Mouse (Mus musculus) heart, adult 8-10 months (tissue): ENCODE measurements around the gene Il11ra1. TPM values are rescaled to one million over a fixed set of nuclear protein-coding genes. Genes with fewer than 3 reads are reported as not detected.

ENCODE experiments used
- DNase-seq: peaks from one replicate; pipeline ENCODE4 v3.0.0; 2022; ENCODE audit warnings: low spot score
- total RNA-seq, 4 experiments: library from RNA; stranded (reverse); gene quantifications; 2 replicates each; pipeline ENCODE4 v1.2.4; 2022

The Il11ra1 gene
- total RNA-seq, 4 experiments from 2014 or later: 95.9 to 110 (median 104) TPM

DNA sequence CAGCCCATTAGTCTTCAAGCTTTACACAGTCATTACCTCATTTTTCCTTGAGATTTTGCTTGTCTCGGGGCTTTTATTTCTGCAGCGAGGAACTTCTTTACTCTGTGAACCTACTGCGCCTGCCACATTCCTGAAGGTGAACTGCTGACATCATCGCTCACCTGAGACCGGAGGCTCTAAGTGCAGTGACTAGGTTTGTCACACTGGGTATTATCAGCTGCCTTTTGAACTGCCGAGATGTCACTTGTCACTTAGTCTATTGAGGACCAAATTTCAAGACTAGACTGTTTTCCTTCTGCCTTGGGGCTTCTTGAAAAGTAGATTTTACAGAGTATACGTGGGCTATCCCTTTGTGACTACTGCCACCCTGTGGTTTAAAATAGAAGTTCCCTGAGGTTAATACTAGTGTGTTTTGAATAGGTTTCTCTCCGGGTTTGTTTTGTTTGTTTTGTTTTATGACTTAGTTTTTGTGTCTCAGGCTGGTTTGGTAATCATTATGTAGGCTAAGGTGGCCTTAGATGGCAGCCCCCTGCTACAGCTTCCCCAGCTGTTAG, 8.5 kb downstream of the Il11ra1 start:
- DNase-seq: peak; percentile 70

DNA sequence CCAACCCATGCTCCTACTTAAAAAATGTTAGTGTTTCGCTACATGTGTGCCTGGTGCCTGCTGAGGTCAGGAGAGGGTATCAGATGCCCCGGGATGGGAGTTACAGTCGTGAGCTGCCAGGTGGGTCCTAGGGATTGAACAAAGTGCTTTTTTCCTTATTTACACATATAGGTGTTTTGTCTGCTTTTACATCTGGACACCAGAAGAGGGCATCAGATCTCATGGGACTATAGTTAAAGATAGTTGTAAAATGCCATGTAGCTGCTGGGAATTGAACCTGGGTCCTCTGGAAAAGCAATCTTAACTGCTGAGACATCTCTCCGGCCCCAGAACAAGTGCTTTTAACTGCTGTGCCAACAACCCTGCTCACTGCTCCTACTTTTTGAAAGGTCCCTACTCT, 10.4 kb downstream of the Il11ra1 start:
- no peak for DNase-seq

DNA sequence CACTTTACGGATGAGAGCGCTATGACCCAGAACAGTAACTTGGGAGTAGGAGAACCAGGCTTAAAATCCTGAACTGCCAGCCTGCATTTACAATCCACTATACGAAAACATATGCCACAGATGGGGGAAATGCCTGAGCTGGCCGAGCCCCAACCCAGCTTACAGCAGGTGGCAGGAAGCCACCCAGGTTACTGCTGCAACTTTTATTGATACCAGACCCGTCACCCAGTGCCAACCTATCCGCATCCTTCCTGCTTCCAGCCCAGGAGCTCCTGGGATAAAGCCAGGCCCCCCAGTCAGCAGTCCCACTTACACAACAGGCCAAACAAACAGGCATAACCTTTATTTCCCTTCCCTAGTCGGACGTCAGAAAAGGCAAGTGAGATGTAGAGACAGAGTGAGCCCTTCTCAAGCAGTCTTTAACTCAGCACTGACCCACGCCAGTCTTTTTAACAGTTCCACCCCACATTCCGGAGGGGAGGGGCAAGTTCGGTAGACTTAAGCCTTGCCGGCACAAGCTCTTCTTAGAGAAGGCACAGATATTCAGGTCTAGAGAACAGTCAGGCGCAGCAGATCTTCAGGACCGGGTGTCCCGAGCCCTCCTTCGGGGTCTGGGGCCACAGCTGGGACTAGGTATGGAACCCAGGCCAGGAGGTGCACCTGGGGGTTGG, 12.1 kb downstream of the Il11ra1 start:
- DNase-seq: no peak

DNA sequence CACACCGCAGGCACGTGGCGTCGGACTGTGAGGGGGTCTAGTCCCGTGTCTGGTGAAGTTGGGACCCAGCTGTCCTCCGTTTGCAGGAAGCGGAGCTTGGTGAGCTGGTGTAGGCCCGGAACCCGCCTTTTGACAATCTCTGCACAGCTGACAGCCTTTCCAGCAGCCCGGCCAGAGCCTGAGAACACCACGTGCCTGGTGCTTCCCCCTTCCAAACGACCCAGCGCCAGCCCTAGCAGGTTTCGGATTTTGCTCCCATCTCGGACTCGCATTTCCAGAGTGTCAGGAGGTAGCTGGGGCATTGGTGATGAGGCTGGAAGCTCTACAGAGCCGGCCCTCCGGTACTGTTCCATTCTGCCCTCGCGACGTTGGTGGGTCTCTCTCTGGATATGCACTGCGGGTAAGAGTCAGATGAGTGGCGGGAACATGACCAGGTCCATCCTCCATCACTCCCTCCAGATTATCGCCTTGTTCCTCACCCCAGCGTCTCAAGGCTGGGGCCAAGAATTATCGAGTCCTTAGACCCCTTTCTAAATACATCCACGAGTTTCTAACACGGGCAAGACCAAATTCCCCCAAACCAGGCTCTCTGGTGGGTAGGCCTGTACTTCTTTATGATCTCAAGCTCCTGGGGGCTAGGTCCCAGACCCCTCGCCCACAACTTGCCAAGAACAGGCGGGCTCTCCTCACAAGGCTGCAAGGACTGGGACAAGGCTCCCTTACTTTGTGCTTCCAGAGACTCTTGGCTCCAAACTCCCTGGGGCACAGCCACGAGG, 12.8 kb downstream of the Il11ra1 start:
- no peak for DNase-seq

DNA sequence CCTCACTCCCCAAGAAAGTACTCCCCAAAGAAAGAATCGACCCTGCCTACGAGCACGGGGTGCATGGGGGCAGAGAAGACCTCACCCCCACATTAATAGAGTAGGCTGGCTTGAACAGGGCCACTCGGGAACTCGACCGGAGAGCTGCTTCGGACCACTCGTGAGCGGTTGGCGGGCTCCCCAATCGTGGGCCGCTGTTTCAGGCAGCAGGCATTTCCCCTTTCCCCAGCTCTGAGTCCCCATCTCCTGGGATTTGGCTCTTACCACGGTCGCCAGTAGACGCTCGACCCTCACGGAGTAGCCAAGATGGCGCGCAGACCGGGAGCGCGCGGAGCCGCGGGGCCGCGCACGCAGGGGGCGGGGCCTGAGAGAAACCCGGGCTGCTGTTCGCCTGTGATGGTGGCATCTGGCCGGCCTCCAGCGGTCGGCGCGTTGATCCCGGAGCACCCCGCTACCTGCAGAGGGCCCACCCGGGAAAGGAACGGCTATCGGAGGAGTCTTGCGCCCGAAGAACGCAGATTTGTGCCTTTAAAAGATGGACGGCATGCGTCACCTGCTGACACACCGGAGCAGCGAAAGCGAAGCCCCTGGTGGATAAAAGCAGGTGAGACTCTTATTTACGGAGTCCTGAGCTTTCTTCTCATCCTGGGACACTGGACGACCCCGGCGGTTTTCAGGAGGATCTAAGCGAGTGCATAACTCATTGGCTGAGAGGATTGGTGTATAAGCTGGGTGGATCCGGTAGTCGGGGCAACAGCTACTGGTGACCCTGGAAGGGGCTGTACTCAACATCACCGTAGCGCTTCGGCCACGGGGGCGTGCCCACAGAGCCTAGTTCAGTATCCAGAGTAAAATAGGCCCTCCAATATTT, 13.6 kb downstream of the Il11ra1 start, which contains the start of gene Rpp25l:
Gene Rpp25l (minus strand): TSS at position 338 of the 871 bp plus-strand sequence.
- DNase-seq: peak; percentile 79

DNA sequence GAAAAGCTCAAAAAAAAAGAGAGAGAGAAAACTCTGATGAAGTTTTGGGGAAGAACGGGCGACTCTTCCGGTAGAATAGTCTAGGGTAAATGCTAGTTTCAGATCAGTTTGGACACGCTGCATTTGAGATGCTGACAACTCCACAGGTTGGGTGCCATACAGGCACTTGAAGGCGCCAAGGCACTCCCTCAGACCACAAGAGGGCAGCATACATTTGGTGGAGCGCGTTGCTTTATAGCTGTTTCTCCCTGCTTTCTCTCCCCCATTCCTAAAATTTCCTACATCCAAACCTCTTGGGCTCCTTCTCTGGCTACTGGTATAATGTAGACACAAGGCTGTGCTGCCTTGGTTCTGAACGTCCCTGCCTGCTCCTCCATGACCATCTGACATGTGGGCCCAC, 14.5 kb downstream of the Il11ra1 start:
- DNase-seq: peak; percentile 67

DNA sequence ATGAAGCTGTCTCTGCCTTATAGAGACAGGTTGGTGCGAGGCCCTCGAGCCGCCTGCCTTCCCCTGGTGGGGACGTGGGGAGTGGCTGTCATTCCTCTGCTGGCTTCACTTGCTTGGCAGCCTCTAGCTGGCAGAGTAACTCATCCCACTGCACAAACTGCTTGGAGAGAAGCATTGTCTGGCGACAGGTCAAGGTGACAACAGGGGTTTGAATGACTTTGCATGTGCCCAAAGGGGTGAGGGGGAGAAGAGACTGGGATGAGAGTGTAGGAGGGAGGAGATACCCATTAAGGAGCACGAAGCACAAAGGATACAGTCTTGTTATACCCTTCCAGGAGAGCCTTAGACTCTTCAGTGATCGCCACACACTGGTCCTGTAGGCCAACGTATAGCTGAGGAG, 15.3 kb downstream of the Il11ra1 start:
- DNase-seq: no peak

DNA sequence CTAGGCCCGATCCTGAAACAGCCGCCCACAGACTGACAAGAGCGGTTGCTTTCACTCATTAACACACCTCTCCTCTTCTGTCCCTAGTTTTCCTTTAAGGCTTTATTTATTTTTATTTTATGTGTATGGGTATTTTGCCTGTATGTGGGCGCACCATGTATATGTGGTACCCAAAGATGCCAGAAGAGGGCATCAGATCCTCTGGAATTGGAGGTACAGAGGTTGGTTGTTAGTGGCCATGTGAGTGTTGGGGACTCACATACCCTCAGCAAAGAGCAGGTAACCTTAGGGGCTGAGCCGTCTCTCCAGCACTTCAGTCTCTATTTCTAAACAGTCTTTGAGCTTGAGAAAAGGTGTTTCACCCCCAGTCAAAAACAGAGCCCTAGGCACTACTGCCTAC, 15.8 kb downstream of the Il11ra1 start:
- DNase-seq: no peak

DNA sequence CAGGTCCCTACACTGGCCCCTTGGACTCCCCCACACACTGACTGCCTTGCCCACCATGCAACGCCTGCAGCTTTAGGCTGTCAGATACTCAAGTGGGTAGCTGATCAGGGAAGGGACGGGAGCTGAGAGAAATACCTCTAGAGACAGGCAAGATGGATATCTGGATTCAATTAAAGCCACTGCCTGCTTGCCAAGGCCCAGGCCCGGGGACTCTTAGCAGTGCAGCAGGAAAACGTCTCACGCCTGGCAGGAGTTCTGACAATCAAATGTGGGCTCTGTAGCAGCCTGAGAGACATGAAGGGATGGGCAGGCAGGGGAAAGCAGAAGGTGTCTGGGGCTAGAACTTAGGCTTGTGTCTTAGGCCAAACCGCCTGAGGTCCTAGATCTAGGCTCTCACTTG, 17.0 kb downstream of the Il11ra1 start:
- DNase-seq: no peak

DNA sequence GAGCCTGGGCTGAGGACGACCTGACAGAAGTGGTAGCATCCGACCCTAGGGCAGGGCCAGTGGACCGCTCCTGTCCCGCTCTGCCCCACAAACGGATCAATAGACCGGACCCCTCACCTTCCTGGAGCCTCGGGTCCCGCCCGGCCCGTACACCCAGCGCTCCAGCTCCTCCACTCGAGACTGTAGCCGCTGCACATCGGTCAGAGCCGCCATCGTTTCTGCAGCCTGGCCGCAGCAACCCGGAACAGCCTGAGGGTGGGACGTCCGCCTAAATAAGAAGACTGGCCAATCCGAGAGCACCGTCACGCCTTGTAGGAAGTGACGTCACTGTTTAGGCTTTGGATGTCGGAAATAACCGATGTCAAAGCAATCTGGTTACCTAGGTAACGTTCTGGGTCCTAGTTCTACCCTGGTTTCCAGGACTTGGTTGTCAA, 23.1 kb downstream of the Il11ra1 start, which contains the start of gene Dctn3:
Gene Dctn3 (minus strand): TSS at position 253 of the 434 bp plus-strand sequence.
- peak; percentile 94 for DNase-seq

DNA sequence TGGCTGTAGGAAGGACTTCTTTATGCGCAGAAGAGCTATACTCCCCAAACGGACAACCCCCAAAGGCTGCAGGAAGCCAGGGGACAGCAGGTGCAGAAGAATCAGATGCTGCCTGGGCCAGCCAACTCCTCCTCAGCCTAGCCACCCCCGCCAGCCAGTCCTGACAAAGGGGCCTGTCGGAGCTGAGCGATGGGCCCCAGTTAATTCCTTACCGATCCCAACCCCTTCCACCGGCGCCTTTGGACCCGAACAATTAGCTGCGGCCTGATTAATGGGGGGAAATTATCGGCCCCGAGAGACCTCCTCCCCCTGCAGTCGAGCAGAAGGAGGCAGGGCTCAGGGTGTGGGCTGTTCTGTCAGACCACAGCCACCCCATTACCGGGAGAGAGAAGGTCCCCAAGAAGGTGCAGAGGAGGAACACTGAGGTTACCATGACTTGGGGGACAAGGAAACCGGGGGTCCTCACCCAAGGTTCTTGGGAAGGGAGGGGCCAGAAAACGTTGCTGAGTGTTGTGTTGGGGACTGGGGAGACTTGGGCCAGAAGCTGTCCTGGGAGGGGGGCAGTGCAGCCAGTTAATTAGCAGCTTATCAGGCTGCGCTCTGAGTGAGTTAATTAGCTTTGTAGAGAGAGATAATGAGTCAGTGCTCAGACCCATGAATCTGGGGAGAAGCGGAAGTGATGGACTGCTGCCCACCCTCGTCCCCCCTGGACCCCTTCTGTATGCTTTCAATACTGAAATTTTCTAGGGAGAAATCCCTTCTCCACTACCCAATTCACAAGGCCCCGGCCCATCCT, 27.2 kb downstream of the Il11ra1 start:
- DNase-seq: no peak

DNA sequence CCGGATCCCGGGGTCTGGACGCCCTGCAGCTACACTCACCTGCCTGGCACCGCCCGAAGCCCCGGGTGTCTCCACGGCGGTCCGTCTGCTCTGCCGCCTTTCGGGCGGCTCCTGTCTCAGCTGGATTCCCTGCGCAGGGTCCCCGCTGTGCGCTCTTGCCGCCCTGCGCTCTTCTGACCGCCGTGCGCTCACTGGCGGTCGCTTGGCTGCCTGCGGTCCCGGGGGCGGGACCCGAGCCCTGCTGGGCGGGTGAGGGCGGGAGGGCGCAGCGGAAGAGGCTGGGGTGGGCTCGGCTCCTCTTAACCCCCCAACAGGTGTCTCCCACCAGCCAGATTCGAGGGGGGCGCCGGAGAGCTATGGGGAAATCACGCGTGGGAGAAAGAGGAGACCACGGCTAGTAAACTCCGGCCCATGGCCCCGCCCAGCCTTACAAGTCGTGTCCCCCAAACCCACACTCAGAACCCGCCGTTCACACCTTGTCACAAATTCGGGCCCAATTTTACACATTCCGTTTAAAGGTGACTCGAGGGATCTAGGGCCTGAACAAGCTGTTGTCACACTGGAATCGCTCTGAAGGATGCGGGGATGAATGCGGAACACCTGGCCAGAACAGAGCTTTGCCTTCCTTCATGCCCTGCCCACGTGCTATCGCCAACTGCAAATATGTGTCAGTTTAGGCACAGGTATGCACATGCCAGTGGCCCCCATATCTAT, 31.4 kb downstream of the Il11ra1 start, which contains the start of gene Arid3c:
Gene Arid3c (minus strand): TSS at position 91 of the 714 bp plus-strand sequence.
- no peak for DNase-seq

DNA sequence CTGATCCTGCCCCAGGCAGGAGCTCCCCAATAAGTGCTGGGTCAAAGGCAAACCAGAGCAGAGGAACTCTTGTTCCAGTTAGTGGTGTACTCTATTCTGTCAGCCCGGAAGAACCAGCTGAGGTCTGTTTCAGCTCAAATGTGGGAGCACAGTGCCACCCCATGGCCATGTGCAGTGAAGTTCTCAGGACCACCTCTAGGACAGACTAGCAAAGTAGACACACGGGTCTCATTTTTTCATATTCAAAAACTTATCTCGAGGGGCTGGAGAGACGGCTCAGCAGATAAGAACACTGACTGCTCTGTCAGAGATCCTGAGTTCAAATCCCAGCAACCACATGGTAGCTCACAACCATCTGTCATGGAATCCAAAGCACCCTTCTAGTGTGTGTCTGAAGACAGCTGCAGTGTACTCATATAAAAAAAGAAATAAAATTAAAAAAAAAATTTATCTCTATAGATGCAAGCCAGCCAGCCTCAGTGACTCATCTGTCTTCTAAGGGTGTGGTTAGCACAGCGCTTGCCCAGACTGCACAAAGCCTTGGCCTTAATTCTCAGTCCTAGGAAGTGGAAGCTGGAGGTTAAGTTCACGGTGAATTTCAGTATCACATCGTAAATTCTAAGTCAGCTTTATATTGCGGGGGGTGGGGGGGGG, 37.9 kb downstream of the Il11ra1 start:
- peak; percentile 74 for DNase-seq

DNA sequence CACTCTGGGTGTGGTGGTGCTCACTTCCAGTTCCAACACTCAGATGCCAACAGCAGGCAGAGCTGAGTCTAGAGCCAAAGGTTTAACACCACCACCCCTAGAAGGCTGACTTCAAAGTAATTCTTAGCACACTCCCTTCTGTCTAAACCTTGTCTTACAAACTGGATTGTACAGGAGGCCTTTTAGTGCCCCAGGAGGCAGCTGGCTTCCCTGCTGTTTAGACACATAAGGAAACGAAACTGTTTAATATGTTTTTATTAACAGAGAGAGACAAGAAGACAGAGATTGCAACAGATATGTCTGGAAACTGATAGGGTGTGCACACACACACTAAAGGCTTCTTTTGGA, 38.4 kb downstream of the Il11ra1 start:
- DNase-seq: no peak

DNA sequence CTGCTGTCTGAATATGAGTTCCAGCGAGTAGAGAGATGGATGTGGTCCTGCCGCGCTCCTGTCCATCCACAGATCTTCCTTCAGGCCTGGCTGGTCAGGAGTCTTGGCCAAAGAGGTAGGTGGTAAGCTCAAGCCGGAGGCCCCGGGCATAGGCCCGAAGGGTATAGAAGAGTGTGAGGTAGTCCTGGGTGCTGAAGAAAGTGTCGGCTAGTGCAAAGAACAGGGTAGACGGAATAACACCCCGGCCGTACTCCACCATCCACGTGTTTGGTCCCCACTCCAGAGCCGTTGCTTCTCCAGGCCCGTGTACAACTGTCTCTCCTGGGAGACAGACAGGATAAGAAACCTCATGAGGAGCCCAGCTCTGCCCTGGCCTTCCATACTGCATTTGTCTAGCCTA, 39.5 kb downstream of the Il11ra1 start:
- DNase-seq: no peak

DNA sequence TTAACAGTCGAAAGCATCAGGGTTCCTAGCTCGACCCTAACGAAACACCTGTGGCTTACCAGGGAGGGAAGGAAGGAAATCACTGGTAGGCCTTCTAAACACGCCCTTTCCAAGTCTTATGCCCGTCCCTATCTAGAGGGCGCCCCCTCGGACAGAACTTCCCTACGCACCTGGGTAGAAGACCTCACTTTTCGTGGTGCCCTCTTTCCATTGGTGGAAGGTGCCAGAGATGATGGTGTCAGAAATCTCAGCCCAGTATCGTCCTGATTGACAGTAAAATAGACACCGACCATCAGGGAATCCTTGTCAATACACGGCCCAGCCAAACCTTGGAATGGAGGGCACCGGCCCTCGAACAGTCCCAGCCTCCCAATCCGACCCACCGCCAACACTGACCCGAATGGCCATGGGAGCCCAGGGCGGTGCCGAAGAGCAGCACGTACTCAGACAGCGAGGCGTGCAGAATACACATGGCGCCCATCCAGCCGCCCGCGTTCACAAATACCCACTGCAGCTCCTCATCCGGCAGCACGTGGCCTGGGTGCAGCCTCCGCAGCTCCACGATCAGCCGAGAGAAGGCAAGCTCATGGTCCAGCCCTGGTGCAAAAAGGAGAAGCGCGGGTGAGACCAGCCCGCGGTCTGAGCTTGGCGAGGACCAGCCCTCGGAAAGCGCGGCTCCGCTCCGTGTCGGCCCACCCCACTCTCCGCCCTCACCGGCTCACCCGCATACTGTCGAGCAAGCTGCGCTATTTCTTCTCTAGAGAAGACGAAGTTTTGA, 40.8 kb downstream of the Il11ra1 start:
- DNase-seq: no peak

DNA sequence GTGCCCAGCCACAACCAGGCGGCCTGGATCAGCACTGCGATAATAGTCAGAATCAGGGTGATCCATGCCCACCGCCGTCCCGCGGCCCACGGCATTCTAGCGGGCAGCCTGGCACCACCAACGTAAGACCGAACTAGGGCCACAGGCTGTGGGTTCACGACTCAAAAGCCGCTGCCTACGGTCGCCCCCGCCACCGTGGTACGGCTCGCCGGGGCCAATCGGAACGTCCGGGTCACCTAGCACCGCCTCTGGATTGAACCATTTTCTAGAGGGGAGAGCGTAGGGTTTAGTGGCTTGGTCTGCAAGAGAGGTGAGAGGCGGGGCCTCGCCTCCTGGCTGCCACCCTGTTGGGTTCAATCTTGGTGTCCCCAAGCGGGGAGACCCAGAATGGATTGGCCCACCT, 41.4 kb downstream of the Il11ra1 start:
- DNase-seq: peak; percentile 95

DNA sequence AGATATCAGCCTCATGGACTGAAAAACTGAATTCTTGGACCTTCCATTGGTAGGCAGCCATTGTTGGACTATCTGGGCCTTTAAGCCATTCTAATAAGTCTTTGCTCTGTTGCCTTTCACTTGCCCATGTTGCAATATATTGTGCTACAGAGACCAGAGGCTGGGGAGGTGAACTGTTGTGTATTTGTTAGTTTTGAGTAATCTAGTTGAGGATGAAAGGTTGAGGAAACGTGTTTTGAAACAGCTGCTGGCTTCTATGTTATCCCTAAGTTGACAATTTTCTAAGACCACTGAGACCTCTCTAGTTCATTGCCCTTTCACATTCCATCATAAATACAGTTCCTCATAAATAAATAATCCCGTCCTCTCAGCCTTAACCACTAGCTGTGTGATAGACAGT, 44.3 kb downstream of the Il11ra1 start:
- DNase-seq: no peak

DNA sequence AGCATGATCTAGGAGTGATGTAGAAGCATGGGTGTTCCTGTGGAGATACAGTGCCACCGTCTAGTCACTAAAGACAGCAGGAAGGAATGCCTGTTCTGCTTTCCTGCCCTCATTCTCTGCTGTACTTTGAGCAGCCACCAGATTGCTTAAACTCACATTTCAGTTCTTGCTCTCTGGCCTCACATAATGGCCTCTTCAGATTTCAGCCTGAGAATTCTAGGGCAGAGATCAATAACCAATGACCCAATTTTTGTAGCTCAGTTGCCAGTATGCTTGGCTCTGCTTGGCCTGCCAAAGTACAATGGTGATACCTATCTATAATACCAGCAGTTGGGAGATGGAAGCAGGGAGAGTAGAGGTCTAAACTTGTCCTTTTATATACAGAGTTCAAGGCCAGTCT, 45.2 kb downstream of the Il11ra1 start:
- DNase-seq: no peak
